Mouse (Mus musculus) right cerebral cortex, postnatal 14 days (tissue): ENCODE data around the gene Sgms1.
A peak's percentile ranks its signal among the peaks of the same experiment; 100 is the strongest.
"Not testable (repeated sequence)": the region's sequence is repeated elsewhere in the genome, so short reads cannot be mapped to it uniquely, and the experiment has no call there.

Experiments used
- DNase-seq: peaks from one replicate; pipeline ENCODE4 v3.0.0; 2022

The Sgms1 gene

DNA sequence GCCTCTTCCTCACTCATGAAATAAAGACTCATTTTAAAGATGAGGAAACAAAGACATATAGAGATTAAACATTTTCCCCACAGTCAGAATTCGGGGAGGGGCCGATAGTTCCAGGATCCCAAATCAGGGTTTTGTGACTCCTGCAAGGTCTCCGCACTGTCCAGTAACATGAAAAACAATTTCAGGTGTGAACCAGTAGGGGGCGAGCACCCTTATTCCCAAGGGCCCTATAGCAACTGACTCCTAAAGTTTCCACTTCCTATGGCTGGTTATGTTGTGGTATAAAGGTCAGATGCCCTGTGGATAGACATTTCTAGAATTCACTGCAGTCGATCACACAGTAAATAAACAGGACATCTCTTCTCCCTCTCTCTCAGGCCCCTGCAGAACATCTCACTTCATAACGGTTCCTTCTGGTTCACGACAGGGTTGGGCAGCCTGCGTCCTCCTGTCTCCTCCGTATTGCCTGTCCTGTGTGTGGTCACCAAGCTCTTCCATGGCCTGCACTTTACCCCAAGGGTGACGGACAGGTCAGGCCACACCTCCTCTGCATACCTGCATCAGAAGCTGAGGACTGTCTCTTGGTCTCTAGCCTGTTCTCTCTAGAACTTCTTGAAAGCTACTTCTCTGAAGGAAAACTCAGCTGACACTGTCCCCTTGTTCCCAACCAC, 262.2 kb downstream of the Sgms1 start:
- DNase-seq: no peak

DNA sequence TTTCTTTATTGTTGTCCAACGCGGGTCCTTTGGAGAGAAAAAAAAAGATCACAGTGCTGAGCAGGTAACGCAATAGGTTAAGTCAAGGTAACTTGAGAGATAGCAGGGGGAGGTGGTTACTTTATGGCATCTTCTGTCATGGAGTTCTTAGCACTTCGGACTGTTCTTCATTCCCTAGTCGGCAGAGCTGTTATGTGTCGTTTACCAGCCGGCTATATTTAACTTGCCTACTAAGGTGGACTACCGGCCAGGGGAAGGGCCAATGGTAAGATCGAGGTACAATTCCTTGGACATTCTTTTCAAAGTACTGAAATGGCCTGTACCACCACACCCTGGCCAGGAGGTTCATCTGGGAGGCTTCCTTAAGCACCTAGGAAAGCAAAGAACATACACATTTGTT, 265.4 kb downstream of the Sgms1 start:
- no peak for DNase-seq

DNA sequence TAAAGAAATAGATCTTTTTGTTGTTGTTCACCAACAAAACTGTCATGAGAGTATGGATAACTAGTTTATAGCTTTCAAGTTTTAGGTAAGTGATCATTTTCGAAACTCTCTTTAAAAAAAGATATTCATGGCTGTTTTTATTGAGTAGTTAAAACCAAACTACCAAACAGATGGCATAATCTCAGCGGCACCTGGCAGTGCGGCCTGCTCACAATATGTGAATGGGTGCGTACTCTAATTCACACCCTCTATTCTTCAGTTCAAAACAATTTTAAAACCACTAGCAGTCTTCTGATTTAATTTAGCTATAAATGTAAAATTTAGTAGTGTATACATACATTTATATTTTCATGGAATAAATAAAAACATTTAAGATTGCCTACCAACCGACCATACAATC, 266.3 kb downstream of the Sgms1 start:
- DNase-seq: no peak

GRCm38 (mm10) chr19:32120798-32121197, 268.7 kb downstream of the Sgms1 start:
- no peak for DNase-seq

DNA sequence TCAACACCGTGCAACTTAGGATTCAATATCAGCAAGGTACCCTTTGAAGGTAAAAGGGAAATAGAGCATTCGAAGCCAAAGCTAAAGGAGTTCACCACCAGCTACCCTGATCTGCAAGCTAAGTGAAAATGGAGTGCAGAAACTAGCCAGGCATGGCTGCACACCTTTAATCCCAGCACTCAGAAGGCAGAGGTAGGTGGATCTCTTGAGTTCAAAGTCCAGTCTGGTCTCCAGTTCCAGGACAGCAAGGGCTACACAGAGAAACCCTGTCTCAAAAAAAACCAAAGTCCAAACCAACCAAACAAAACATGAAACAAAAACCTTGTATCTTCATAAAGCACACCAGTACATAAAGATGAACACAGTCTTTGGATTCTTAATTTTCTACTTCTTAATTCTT, 269.8 kb downstream of the Sgms1 start:
- DNase-seq: no peak

GRCm38 (mm10) chr19:32118496-32118895, 271.0 kb downstream of the Sgms1 start:
- DNase-seq: no peak

- no peak for DNase-seq
Observed at GRCm38 (mm10) chr19:32117484-32118018, 272.0 kb downstream of the Sgms1 start.

- no peak for DNase-seq
Observed at GRCm38 (mm10) chr19:32111866-32112790, 277.4 kb downstream of the Sgms1 start.

DNA sequence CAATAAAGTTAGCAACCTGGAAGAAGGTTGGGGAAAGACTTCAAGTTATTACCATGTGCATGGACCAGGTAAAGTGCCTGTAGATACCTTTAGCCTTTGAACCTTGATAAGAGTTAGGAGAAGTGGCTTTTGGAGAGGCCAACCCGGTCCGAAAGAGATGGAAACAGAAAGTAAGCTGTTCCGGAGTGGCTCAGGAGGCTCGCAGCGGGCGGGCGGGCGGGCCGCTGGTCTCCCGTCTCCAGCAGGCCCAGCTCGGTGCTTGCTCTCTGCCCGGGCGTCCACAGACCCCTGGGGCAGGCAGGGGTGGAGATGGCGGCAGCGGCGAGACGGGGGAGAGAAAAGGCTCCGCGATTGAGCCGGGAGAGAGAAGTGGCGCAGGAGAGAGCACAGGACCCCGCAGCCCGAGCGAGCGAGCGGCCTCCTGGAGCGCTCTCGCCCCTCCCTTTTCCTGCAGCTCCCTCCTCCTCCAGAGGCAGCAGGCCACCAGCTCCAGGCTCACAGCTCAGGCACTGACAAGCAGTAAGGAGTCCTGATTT, 281.7 kb downstream of the Sgms1 start, which contains the start of gene Asah2:
TSS of gene Asah2 (minus strand) at position 441 of the 536 bp plus-strand sequence.
- DNase-seq: peak; percentile 59

GRCm38 (mm10) chr19:32106750-32107149, 282.8 kb downstream of the Sgms1 start:
- no peak for DNase-seq

- DNase-seq: no peak
Observed at GRCm38 (mm10) chr19:32104217-32104616, 285.3 kb downstream of the Sgms1 start.

DNA sequence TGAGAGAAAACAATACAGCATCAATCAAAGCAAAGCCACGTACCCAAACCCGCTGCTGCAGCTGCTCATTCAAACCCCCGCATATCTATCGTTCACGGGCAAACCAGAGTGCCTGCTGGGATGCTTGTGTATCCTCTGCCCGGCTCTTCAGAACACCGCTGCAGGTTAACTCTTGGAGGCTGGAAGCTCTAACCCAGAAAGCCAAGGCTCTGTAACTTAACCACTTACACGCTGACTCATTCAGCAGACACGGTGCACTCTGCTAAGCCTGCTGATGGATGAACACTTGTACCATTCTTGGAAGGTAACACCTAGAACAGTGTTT, 286.6 kb downstream of the Sgms1 start:
- no peak for DNase-seq

DNA sequence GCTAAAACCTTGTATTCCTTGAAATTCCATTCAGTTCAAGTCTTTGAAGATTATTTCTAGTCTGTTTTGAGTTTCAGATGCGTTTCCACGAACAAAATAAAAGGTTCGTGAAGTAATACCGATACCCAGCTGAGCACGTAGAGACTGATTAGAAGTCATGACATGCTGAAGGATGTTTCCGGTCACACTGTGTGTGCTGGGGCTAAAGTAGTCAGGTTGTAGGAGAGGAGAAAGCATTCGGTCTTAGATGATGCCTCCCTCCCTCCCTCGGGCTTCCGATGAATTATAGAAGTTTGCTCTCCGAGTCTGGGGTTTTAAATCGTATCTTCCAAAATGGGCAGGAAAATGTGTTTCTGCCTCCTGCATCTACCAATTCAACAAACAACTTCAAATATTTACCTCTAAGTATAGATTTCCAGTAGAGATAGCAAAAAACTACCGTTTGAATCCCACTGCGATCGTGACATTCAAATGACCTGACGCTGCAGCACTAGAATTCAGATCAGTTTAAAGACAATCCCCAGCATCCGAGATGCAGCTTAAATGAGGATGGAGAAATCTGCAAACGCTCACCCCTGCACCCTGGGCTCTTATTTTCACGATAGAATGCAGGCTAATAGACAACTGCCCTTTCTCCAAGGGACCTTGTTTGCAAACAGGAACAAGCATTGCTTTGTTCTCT, 287.1 kb downstream of the Sgms1 start:
- DNase-seq: no peak

GRCm38 (mm10) chr19:32098582-32098981, 290.9 kb downstream of the Sgms1 start:
- no peak for DNase-seq

DNA sequence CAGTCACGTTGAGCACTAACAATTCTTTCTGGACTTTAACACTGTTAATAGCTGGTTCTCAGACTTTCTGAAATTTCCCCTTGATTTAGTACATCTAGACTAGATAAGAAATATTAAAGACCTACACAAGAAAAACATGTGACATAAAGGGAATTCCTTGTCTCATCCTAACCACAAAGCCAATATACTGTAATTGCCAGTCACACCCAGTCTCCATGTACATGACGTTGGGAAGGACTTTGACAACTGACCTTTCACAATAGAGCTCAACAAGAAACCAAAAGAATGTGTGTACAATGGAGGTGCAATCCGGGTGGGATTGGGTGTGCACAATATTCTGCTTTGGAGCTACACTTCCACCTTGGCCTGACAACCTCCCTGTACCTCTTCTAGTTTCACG, 297.2 kb downstream of the Sgms1 start:
- DNase-seq: no peak

DNA sequence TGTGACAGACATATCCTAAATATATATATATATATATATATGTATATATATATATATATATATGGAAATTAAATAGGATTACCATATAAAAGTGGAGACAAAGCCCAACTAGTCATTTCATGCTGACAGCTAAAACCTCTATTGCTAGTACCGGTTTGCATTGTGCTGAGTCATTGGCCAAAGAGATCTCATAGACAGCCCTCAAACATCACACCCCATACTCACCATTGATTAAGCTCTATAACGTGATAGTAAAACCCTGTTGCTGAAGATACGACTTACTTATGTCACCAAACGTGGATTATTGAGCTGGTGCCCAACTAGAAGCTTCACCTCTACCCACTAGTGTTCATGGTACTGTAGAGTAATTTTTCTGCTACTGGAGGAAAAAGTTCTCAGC, 298.7 kb downstream of the Sgms1 start:
- no peak for DNase-seq

GRCm38 (mm10) chr19:32088570-32088969, 300.9 kb downstream of the Sgms1 start:
- DNase-seq: no peak

DNA sequence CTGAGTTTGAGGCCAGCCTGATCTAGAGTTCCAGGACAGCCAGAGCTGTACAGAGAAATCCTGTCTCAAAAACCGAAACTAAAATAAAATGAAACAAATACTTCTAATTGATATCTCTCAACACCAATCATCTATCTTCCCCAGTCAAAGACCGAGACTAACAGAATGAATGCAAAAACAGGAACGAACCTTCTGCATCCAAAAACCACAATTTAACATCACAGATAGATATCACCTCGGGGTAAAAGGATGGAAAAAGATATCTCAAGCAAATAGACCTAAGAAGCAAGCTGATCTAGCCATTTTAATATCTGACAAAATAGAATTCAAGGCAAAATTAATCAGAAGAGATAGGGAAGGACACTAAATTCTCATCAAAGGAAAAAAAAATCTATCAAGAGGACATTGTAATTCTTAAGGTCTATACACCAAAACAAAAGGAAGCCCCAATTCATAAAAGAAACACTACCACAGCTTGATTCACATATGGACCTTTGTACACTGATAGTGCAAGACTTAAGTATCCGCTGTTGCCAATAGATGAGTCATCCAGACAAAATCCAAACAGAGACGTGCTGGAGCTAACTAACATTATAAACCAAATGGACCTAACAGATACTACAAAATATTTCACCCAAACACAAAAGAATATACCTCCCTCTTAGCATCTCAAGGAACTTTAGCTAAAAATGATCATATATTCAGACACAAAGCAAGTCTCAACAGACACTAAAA, 301.6 kb downstream of the Sgms1 start:
- DNase-seq: no peak

- not testable (repeated sequence) for DNase-seq
Observed at GRCm38 (mm10) chr19:32084813-32085212, 304.7 kb downstream of the Sgms1 start.
